Mouse (Mus musculus) forebrain, postnatal 0 days (tissue): ENCODE measurements around the gene Prdm1. TPM values are rescaled to one million over a fixed set of nuclear protein-coding genes. Genes with fewer than 3 reads are reported as not detected.

Experiments used
- ATAC-seq: fragments of 200-750 bp; cut with Nextera tagmentation; 2 replicates; pipeline ENCODE4 v1.8.0; 2017; ENCODE audit warnings: mild to moderate bottlenecking, moderate library complexity
- DNase-seq: peaks from one replicate; pipeline ENCODE4 v3.0.0-alpha.2; 2015
- H3K27ac ChIP-seq: fragments of 300-500 bp; sonication (generic); 2 replicates; pipeline ENCODE4 v1.5.1; 2014; ENCODE audit warnings: low read depth, mild to moderate bottlenecking, antibody characterized with exemption, low read length, moderate library complexity, mixed read lengths
- H3K27me3 ChIP-seq: fragments of 300-500 bp; sonication (generic); 2 replicates; pipeline ENCODE4 v1.6.1; 2014; ENCODE audit warnings: mild to moderate bottlenecking, low read length, mixed read lengths; ENCODE audit not compliant: insufficient read depth
- H3K36me3 ChIP-seq: fragments of 300-500 bp; sonication (generic); 2 replicates; pipeline ENCODE4 v1.6.1; 2014; ENCODE audit warnings: mild to moderate bottlenecking, moderate library complexity; ENCODE audit not compliant: insufficient read depth
- H3K4me1 ChIP-seq: fragments of 300-500 bp; sonication (generic); 2 replicates; pipeline ENCODE4 v1.6.1; 2014; ENCODE audit warnings: antibody characterized with exemption; ENCODE audit not compliant: insufficient read depth
- H3K4me2 ChIP-seq: fragments of 300-500 bp; sonication (generic); 2 replicates; pipeline ENCODE4 v1.6.1; 2014; ENCODE audit warnings: low read depth, mild to moderate bottlenecking, moderate library complexity
- H3K4me3 ChIP-seq: fragments of 300-500 bp; sonication (generic); 2 replicates; pipeline ENCODE4 v1.5.1; 2014; ENCODE audit warnings: low read depth, low read length, mixed read lengths
- H3K9ac ChIP-seq: fragments of 300-500 bp; sonication (generic); 2 replicates; pipeline ENCODE4 v1.6.1; 2014; ENCODE audit warnings: mild to moderate bottlenecking
- H3K9me3 ChIP-seq: fragments of 300-500 bp; sonication (generic); 2 replicates; pipeline ENCODE4 v1.6.1; 2016; ENCODE audit warnings: low read length
- CTCF ChIP-seq: sonication (generic); IDR thresholded peaks from 2 replicates; pipeline ENCODE4 v1.5.1; 2016; ENCODE audit warnings: antibody characterized with exemption, control low read depth, low read depth
- WGBS: fragments of 180-500 bp; shearing (Covaris S2); extraction: QIAGEN DNeasy Blood & Tissue Kit; methylation state at CpG from one replicate; pipeline ENCODE4 v1.1.7; 2014; 5-methylcytosine and 5-hydroxymethylcytosine counted together
- polyA plus RNA-seq: library from polyadenylated mRNA; unstranded; fragments of >200 nt; fragmentation: Nextera tagmentation; extraction: Ambion mirVana; gene quantifications from 2 replicates; pipeline ENCODE4 v1.2.1, GENCODE M21; 2015
- total RNA-seq: library from RNA; depleted of rRNA; stranded (reverse); fragments of >200 nt; gene quantifications from 2 replicates; pipeline ENCODE4 v1.2.3, GENCODE M21; 2014

The Prdm1 gene
- total and polyA plus RNA-seq, 2 experiments from 2014 or later, result 0.25 to 0.71 TPM

DNA sequence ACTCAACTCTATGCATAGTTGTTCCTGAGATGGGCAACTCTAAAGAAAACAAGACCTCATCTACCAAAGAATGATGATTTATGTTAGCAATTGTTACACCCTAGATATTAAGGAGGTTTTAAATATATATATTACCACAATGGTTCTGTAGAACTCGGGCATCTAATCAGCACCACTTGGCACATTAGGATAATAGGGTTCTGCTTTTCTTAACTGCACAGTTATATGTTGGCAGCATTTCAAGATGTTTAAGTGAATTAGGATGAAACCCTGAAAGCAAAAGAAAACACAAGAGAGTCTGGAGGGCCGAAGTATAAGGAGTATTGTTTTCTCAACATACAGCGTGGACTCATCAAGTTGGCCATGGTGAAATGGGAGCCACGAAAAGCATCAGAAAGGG lies 92.3 kb downstream of the Prdm1 start:
- no peak overlapping the region for H3K4me2 ChIP-seq
- H3K27ac ChIP-seq, result no peak overlapping the region
- H3K4me3 ChIP-seq, result no peak overlapping the region
- DNase-seq, result no peak
- WGBS, result 68% methylated on average over 4 of the region's 4 CpGs
- TF ChIP-seq CTCF, result no peak
- no peak overlapping the region for H3K9ac ChIP-seq
- H3K27me3 ChIP-seq, result no peaks in the 10 kb centered on the region
- ATAC-seq, result no peak
- no peaks in the 10 kb centered on the region for H3K4me1 ChIP-seq
- no peaks in the 10 kb centered on the region for H3K9me3 ChIP-seq
- H3K36me3 ChIP-seq, result no peaks in the 10 kb centered on the region

DNA sequence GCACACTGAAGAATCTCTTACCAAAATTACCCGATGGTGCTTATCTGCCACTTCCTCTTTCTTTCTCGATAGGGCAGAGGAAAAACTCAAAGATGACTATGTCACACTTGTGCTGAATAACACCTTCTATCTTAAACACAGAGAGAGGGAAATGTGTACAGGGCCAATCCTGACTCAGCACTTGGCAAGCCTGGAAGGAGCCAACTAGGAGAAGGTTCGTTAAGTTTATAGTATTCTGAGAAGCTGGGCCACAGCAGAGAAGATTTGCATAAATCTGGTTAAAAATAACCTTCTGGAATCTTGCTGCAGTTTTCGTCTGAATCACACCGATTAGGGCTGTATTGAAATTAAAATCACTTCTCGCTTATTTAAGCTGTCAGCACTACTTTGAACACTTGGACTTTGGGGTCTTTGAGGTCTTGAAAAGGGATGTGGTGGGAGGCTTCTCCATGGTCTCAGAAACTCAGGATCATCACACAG lies 93.6 kb downstream of the Prdm1 start:
- no peaks in the 10 kb centered on the region for H3K4me1 ChIP-seq
- H3K27ac ChIP-seq, result no peak overlapping the region
- TF ChIP-seq CTCF, result no peak
- no peaks in the 10 kb centered on the region for H3K27me3 ChIP-seq
- DNase-seq (peak; percentile 57), ATAC-seq (peak; percentile 84)
- WGBS, result 30% methylated on average over 6 of the region's 6 CpGs
- H3K9me3 ChIP-seq, result no peaks in the 10 kb centered on the region
- no peaks in the 10 kb centered on the region for H3K36me3 ChIP-seq
- no peak overlapping the region for H3K4me2 ChIP-seq
- no peak overlapping the region for H3K4me3 ChIP-seq
- no peak overlapping the region for H3K9ac ChIP-seq

DNA sequence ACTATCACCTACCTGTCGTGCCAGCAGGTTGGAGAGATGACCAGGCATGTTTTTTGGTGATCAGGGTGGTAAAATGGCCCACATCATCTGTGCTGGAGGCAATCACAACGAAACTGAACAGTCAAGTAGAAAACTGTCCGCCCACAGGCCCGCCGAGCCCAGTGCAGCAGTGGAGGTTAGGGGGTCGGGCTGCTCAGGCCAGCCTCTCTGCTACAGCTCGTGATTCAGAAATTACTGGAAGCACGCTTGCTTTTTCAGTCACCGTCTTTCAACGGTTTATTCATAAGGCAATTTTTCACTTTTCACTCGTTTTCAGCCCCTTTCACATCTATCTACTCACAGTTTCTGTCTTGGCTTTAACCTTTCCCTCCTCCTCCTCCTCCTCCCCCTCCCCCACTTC lies 96.1 kb downstream of the Prdm1 start:
- Histone ChIP-seq H3K27me3 (no peaks in the 10 kb centered on the region), H3K4me1 (no peaks in the 10 kb centered on the region), H3K4me3 (no peak overlapping the region), H3K36me3 (no peaks in the 10 kb centered on the region), H3K4me2 (no peak overlapping the region), H3K9me3 (no peaks in the 10 kb centered on the region), H3K27ac (no peak overlapping the region), H3K9ac (no peak overlapping the region)
- ATAC-seq (no peak), DNase-seq (no peak)
- 83% methylated on average over 11 of the region's 11 CpGs for WGBS
- no peak for TF ChIP-seq CTCF

DNA sequence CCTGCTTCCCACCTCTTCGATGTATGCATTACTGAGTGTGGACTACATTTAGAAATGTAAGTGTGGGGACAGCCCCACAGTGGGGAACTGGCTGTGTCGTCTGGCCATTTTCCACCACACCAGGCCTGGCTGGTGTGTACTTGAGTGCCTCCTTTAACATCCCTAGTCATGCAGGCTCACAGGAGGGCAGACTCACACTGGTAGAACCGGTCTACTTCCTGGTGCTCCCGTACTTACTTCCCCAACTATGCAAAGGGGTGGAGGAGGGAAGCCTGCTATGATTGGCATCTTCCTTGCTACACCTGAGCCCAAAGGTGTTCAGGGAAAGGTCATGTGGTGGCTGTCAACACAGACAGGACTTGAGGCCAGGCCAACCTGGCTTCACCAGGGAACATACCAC lies 96.6 kb downstream of the Prdm1 start:
- Histone ChIP-seq H3K9ac (no peak overlapping the region), H3K4me2 (no peak overlapping the region), H3K27ac (no peak overlapping the region), H3K27me3 (no peaks in the 10 kb centered on the region), H3K36me3 (no peaks in the 10 kb centered on the region), H3K9me3 (no peaks in the 10 kb centered on the region), H3K4me1 (no peaks in the 10 kb centered on the region), H3K4me3 (no peak overlapping the region)
- 91% methylated on average over 4 of the region's 4 CpGs for WGBS
- TF ChIP-seq CTCF, result no peak
- no peak for DNase-seq
- no peak for ATAC-seq

DNA sequence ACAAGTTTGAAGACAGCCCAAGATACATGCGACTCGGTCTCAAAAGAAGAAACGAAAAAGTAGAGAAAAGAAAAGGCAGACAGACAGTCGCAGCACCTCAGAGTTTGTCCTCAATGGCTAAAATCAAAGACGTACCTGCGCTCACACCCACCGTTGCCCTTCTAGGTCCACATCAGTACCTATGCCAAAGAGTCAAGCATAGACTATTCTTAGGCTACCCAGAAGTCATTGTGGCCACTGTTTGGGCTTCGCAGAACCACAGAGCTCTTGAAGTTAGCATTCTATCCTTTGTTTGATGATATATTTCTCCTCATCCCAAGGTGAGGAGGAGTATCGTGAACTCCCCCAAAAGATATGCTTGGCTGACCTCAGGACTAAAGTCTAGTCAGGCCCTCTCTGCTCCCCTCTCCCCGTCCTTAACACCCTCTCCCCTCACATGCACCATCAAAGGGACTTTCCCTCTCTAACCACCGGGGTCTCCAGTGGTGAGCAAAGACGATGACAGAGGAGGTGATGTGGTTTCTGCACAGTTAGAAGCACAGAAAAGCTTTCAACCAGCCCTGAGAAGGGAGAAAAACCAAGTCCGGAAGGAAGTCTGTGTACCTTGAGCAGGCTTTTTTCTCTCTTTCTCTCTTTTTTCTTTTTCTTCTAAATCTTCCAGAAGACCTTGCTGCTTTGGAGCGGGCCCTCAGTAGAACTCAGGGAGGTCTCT lies 99.0 kb downstream of the Prdm1 start:
- 92% methylated on average over 14 of the region's 14 CpGs for WGBS
- ATAC-seq (no peak), DNase-seq (no peak)
- Histone ChIP-seq H3K4me1 (no peaks in the 10 kb centered on the region), H3K4me2 (no peak overlapping the region), H3K27ac (no peak overlapping the region), H3K9ac (no peak overlapping the region), H3K36me3 (no peaks in the 10 kb centered on the region), H3K4me3 (no peak overlapping the region), H3K27me3 (no peaks in the 10 kb centered on the region), H3K9me3 (no peaks in the 10 kb centered on the region)
- TF ChIP-seq CTCF, result no peak

DNA sequence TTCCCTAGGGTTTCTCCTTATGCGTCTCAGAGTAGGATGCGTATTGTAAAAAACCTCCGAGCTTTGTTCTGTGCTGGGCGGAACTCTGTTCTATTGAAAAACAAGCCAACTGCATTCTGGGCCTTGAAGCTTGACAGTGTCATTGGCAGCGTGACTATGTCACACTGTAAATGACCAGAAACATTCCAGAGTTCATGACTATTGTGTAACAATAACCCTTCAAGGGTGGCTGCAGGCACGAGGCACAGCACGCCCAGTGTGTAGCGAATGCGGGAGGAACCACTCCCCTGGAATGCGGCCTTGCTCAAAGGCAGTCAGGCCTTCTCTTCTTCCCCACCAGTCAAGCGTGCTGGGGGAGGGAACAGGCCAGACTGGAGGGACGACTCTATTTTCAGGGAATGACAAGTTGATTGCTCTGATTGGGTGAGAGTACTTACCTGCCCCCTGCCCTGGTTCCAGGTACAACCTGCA lies 100.4 kb downstream of the Prdm1 start:
- no peaks in the 10 kb centered on the region for H3K4me1 ChIP-seq
- H3K4me2 ChIP-seq, result no peak overlapping the region
- H3K27ac ChIP-seq, result no peak overlapping the region
- no peak overlapping the region for H3K4me3 ChIP-seq
- ATAC-seq, result no peak
- no peak overlapping the region for H3K9ac ChIP-seq
- no peaks in the 10 kb centered on the region for H3K9me3 ChIP-seq
- WGBS, result 28% methylated on average over 12 of the region's 12 CpGs
- no peaks in the 10 kb centered on the region for H3K27me3 ChIP-seq
- no peaks in the 10 kb centered on the region for H3K36me3 ChIP-seq
- no peak for DNase-seq
- TF ChIP-seq CTCF, result no peak

DNA sequence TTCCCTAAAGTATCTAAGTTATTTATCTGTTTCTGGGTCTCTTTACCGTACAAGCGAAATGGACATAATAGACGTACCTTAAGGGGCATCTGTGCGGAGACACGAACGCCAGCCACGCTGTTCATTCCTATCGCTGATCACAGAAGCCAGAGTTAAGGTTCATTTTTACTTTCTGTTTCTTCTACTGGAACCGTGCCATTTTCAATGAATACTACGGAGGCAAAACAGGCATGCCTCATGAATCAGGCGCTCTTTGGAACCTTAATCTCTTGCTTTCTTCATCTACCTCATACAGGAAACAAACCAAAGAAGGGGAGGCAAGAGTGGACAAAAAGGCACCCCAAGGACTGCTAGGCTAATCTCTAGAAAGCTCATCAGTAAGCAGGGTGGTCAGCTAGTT lies 100.9 kb downstream of the Prdm1 start:
- H3K4me3 ChIP-seq, result no peak overlapping the region
- no peak for TF ChIP-seq CTCF
- H3K4me1 ChIP-seq, result no peaks in the 10 kb centered on the region
- H3K9me3 ChIP-seq, result no peaks in the 10 kb centered on the region
- ATAC-seq (no peak), DNase-seq (no peak)
- no peaks in the 10 kb centered on the region for H3K36me3 ChIP-seq
- no peak overlapping the region for H3K4me2 ChIP-seq
- 69% methylated on average over 11 of the region's 11 CpGs for WGBS
- no peak overlapping the region for H3K9ac ChIP-seq
- no peak overlapping the region for H3K27ac ChIP-seq
- no peaks in the 10 kb centered on the region for H3K27me3 ChIP-seq
